Comparison of ENCODE assay signal across 8 mouse cellular contexts in the genomic region with DNA sequence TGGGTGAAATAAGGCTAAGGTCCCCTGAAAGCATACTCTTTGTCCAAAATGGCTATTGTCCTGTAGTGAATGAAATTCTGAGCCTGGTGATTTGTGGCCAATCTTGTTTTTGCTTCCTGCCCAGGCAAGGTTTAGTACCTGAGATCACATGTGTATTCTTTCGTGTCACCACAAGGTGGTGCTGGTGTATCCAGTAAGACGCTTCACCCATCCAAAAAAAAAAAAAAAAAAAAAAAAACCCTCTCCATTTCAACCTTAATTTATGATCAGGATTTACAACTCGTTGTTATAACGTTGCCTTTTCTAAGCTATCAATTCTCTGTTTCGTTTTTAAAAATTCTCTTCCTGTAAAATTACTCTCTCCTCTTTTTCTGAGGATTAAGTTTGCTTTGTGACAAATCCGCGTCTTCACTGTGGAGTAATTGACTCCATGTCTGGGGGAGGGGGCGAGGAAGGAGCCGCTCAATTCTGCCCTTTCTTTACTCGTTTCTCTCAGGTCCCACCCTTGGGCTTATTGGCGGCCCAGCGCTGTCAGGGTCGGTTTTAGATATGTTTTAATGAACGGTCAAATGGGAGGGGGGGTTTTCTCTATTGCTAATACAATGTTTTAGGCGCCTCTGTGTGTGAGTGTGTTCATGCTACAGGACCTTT.
DNase-seq lines count a peak whose midpoint lies in the region; ATAC-seq lines count a peak whose summit lies in the region.

No protein-coding gene starts in this region.

- WGBS in embryonic facial prominence, embryonic 12.5 days: 19% methylated on average over 15 of the region's 15 CpGs
- 30% methylated on average over 15 of the region's 15 CpGs for WGBS in hindbrain, embryonic 12.5 days
- 25% methylated on average over 15 of the region's 15 CpGs for WGBS in stomach, embryonic 16.5 days

- no peaks in the 10 kb centered on the region for H3K9me3 ChIP-seq in embryonic facial prominence, embryonic 12.5 days
- H3K9me3 ChIP-seq in hindbrain, embryonic 12.5 days (replicated peaks): no peaks in the 10 kb centered on the region
- H3K9me3 ChIP-seq in stomach, embryonic 16.5 days (replicated peaks; ENCODE audit: control insufficient read depth, low read length): no peaks in the 10 kb centered on the region

- peak overlapping the region; percentile 26; the same call in 1 of the 2 replicates for H3K4me3 ChIP-seq in embryonic facial prominence, embryonic 12.5 days
- H3K4me3 ChIP-seq in hindbrain, embryonic 12.5 days: peak overlapping the region; percentile 19
- H3K4me3 ChIP-seq in stomach, embryonic 16.5 days (replicated peaks; ENCODE audit: low read length): peak overlapping the region; percentile 39

- no peak overlapping the region for H3K27ac ChIP-seq in embryonic facial prominence, embryonic 12.5 days
- H3K27ac ChIP-seq in hindbrain, embryonic 12.5 days: no peak overlapping the region
- H3K27ac ChIP-seq in stomach, embryonic 16.5 days (ENCODE audit: low read length): no peak overlapping the region

- peak overlapping the region; percentile 55 for H3K4me2 ChIP-seq in embryonic facial prominence, embryonic 12.5 days (replicated peaks)
- H3K4me2 ChIP-seq in hindbrain, embryonic 12.5 days (replicated peaks): peak overlapping the region; percentile 47
- peak overlapping the region; percentile 57 for H3K4me2 ChIP-seq in stomach, embryonic 16.5 days (ENCODE audit: low read depth, low read length)

- 0 out of 2 replicates have a peak, but pooled peaks have one; percentile 15 for ATAC-seq in embryonic facial prominence, embryonic 12.5 days (ENCODE audit: insufficient number of reproducible peaks, insufficient read depth, low FRiP score, low TSS enrichment)
- peak; percentile 85 for ATAC-seq in hindbrain, embryonic 12.5 days (ENCODE audit: low FRiP score)
- no peak for ATAC-seq in stomach, embryonic 16.5 days (ENCODE audit: insufficient read depth, low FRiP score)

- H3K36me3 ChIP-seq in embryonic facial prominence, embryonic 12.5 days: no peaks in the 10 kb centered on the region
- H3K36me3 ChIP-seq in hindbrain, embryonic 12.5 days: no peaks in the 10 kb centered on the region
- H3K36me3 ChIP-seq in stomach, embryonic 16.5 days (ENCODE audit: control insufficient read depth, insufficient read depth, low read length): no peaks in the 10 kb centered on the region

- H3K9ac ChIP-seq in embryonic facial prominence, embryonic 12.5 days: no peak overlapping the region
- no peak overlapping the region; the same call in 1 of the 2 replicates for H3K9ac ChIP-seq in hindbrain, embryonic 12.5 days
- 0 out of 2 replicates have a peak overlapping the region, but pooled peaks have one; percentile 3 for H3K9ac ChIP-seq in stomach, embryonic 16.5 days (ENCODE audit: low read length)

- DNase-seq in adrenal gland, adult 18-20 months (ENCODE audit: low spot score in 2 of 2): peak; percentile 24 to 36
- no peak for DNase-seq in adrenal gland, postnatal 4 days (ENCODE audit: low spot score in 2 of 2)
- DNase-seq in adrenal gland, postnatal 25 days: peak; percentile 21
- peak; percentile 68 to 77 for DNase-seq in layer of hippocampus, postnatal 10 days (ENCODE audit: low spot score in 2 of 2)
- peak; percentile 80 for DNase-seq in mesoderm, embryonic 11.5 days (ENCODE audit: low read depth, low spot score)

- H3K27me3 ChIP-seq in embryonic facial prominence, embryonic 12.5 days: no peaks in the 10 kb centered on the region
- H3K27me3 ChIP-seq in hindbrain, embryonic 12.5 days: no peaks in the 10 kb centered on the region
- H3K27me3 ChIP-seq in stomach, embryonic 16.5 days (ENCODE audit: control insufficient read depth, insufficient read depth, low read length): no peaks in the 10 kb centered on the region

- H3K4me1 ChIP-seq in embryonic facial prominence, embryonic 12.5 days: no peaks in the 10 kb centered on the region
- no peaks in the 10 kb centered on the region for H3K4me1 ChIP-seq in hindbrain, embryonic 12.5 days
- no peaks in the 10 kb centered on the region for H3K4me1 ChIP-seq in stomach, embryonic 16.5 days (ENCODE audit: control insufficient read depth, insufficient read depth, low read length)

Comparison
In these comparisons a context has a peak if more than half of its experiments do, and no peak if none do; other contexts are left out.
1. DNase-seq: peak in adrenal gland, adult 18-20 months (2 of 2), adrenal gland, postnatal 25 days (single experiment), layer of hippocampus, postnatal 10 days (2 of 2) and mesoderm, embryonic 11.5 days (single experiment); none in adrenal gland, postnatal 4 days (0 of 2).
2. Peak in every context shown above with its lines, with median percentiles within 50 percentile points of each other: H3K4me2 ChIP-seq and H3K4me3 ChIP-seq.